Mouse (Mus musculus) adrenal gland, adult 2 months (tissue): Measurements from ENCODE around the gene Lypd6b. TPM values are rescaled to one million over a fixed set of nuclear protein-coding genes. Genes with fewer than 3 reads are reported as not detected.
A peak's percentile ranks its signal among the peaks of the same experiment; 100 is the strongest.

Source experiments
- DNase-seq: peaks from one replicate; pipeline ENCODE4 v3.0.0; 2021
- polyA plus RNA-seq: library from polyadenylated mRNA; depleted of rRNA; stranded (reverse); fragments of >200 nt; gene quantifications from 2 replicates; pipeline ENCODE4 v1.2.3, GENCODE M21; 2012
- total RNA-seq, 2 experiments: library from RNA; stranded (reverse); gene quantifications; 2 replicates each; pipeline ENCODE4 v1.2.3; 2021

The Lypd6b gene
- total and polyA plus RNA-seq, 3 experiments, result 0.06 to 1.1 TPM; not detected in 1

- DNase-seq, result no peak
These were observed 34.8 kb downstream of the Lypd6b start for GRCm38 (mm10) chr2:49822312-49822711.

- no peak for DNase-seq
These were observed 38.1 kb downstream of the Lypd6b start for GRCm38 (mm10) chr2:49825588-49825987.

DNA sequence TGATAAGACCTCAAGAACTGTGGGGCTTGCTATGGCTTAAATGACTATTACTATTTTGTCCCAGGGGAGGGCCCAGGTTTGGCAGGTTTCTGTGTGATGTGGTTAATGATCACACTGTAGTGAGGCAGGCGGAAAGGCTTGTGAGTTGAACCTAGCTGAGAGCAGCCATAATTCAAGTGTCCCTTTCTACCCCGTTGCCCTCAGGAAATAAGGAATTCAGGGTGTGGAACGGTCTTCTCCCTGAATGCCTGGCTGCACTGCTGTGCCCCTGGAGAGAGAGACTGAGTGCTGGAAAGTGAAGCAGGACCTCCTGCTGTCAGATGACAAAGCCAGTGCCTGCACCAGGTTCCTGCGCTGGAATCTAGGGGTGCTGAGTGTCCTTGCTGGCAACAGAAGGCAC lies 40.3 kb downstream of the Lypd6b start:
- no peak for DNase-seq

- no peak for DNase-seq
These were observed 42.9 kb downstream of the Lypd6b start for GRCm38 (mm10) chr2:49830369-49830768.

- no peak for DNase-seq
These were observed 44.9 kb downstream of the Lypd6b start for GRCm38 (mm10) chr2:49832277-49832803.

DNA sequence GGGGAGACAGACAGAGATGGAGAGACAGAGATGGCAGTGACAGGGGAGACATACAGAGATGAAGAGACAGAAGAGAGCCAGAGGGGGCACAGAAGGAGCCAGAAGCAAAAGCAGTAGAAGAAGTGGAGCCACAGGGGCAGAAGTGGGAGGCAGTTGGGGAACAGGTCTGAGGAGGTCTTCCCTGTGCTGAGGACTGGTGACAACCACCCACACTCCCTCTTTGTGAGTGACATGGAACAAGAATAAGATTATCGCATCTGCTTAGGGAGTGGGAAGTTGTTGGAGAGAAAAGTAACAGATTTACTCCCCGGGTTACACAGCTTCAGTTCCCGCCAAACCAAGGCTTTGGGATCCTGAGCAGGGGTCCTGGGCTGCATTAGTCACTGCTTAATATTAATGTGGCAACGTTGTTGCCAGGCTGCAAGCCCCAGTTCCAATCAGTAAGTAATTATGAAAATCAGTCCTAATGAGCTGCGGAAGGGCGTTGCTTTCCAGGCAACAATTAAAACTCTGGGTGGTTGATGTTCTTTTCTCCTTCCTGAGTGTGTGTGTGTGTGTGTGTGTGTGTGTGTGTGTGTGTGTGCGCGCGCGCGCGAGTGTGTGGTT lies 50.1 kb downstream of the Lypd6b start:
- no peak for DNase-seq

GRCm38 (mm10) chr2:49838611-49839010 lies 51.1 kb downstream of the Lypd6b start:
- no peak for DNase-seq

- peak; percentile 21 for DNase-seq
These were observed 53.1 kb downstream of the Lypd6b start for GRCm38 (mm10) chr2:49840573-49840972.

DNA sequence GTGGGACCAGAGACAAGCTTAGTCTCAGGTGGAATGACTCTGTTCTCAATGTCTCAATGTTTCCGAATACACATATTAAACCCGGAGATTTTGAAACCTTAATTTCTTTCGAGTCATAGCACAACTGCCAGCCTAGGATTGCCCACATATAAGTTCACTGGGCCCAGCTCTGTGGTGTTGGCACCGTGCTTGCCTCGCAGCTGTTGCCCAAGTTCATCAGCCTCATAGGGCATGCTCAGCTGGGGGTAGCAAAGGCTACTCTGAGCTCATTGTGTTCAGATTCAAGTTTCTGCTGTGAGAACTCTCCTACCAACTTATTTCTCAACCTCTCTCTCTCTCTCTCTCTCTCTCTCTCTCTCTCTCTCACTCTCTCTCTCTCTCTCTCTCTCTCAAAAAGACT lies 53.6 kb downstream of the Lypd6b start:
- peak; percentile 20 for DNase-seq

GRCm38 (mm10) chr2:49845104-49845503 lies 57.6 kb downstream of the Lypd6b start:
- DNase-seq, result no peak

DNA sequence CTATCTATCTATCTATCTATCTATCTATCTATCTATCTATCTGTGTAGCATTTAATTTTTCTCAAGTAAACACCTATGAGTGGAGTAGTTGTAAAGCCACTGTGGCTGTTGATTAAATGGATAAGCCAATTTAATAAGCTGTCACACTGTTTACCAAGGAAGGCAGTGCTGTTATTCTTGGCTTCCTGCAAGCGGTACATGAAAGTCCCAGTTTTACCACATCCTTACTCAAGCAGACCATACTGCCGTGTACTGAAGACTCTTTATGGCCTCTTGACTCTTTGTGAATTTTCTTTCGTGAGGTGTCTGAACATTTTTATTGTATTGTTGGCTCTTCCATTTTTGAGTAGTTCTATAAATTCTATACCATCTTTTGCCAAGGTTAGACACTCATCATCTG lies 58.6 kb downstream of the Lypd6b start:
- no peak for DNase-seq

- DNase-seq, result no peak
These were observed 59.4 kb downstream of the Lypd6b start for GRCm38 (mm10) chr2:49846880-49847279.

GRCm38 (mm10) chr2:49847831-49848230 lies 60.3 kb downstream of the Lypd6b start:
- no peak for DNase-seq

GRCm38 (mm10) chr2:49849771-49850170 lies 62.3 kb downstream of the Lypd6b start:
- DNase-seq, result no peak

- DNase-seq, result no peak
These were observed 64.5 kb downstream of the Lypd6b start for GRCm38 (mm10) chr2:49851977-49852376.

- DNase-seq, result peak; percentile 52
These were observed 68.7 kb downstream of the Lypd6b start for GRCm38 (mm10) chr2:49856161-49856564.

DNA sequence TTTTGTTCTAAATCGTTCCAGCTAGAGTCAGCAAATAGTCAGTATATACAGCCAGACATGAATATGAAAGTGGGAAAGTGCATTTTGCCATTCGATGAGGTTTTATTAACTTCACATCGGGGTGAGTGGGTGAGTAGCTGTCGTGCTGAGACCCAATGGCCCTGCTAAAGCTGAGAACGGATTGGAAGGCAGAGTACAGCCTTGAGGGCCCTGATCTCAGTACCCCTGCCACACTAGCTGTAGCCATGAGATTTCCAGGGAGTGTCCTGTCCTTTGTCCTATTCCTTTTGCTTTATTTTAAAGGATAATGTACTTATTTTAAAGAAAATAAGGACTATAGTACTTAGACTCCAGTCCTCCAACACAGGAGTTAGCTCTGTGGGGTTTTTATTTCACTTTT lies 69.1 kb downstream of the Lypd6b start:
- DNase-seq, result peak; percentile 8

DNA sequence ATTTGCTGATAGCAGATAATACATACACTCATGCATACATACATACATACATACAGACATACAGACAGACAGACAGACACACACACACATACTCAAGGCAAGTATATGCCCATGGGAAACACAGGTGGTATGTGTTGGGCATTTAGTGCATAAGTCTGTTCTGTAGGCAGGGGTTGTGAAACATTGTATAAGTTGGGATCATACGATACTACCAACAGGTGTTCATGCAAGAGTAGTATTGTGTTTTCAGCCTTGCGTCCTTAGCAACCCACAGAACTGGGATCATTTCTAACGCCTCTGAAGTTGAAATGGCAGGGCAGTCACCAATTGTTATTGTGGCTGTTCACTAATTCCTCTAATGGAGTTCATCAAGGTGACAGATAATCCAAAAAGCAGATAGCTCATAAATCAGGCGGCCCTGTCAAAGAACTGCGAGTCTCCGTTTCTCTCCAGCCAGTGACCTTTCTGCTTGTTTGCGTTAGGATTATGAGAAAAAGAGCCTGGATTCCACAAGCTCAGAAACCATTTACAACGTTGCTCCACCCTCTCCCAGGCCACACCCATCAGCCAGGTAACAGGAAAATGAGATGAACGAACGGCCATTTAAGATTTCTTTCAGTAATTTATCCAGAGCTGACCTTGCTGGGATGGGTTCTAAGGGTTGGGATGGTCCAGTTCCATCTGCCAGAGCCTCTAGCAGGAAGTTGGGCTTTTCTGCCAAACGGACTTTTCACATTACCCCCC lies 72.9 kb downstream of the Lypd6b start:
- DNase-seq, result no peak

DNA sequence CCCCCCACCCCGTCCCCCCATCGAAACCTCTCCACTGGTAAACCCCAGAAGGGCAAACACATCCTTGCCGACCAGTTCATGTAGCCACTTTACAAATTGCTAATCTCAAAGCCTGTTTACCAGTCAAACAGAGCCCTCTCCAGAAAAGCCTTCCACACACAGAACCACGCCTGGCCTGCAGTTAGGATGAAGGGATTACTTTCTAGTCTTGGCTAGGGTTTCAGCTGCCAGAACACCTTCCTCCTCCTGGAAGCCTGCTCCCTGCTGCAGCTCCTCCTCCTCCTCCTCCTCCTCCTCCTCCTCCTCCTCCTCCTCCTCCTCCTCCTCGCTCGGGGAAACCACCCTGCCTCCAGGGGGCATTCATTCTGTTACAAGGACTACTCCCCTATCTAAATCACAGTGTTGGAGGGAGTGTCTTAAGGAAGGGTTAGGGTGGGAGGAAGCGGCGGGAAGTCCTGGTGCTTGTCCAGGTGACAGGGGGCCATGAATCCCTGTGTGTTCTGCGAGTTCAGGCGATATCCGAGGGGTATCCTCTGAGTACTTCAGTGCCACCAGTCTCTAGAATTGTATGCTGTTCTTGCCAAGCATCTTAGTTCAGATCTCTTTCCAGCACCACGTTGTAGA lies 73.6 kb downstream of the Lypd6b start:
- DNase-seq, result no peak

DNA sequence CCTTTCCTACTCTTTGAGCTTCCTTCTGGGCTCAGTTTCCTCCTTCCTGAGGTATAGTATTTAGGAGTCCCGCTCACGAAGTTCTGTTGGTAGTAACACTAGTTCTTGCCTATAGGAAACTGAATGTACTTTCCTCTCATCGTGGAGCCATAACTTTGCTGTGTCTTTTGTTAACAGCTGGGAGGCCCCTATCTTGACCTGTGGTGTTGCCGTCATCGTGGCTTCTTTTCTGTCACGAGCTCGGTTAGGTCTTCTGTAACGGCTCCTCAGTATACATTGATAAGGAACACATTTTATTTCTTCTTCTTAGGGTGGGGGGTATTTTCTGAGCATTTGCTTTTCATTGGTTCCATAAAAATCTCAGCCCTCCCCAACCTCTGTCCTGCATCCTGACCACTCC lies 74.2 kb downstream of the Lypd6b start:
- DNase-seq, result no peak

- DNase-seq, result no peak
These were observed 80.8 kb downstream of the Lypd6b start for GRCm38 (mm10) chr2:49868116-49868858.

- DNase-seq, result no peak
These were observed 81.6 kb downstream of the Lypd6b start for GRCm38 (mm10) chr2:49869044-49869443.
